Mouse (Mus musculus) cerebellum, adult 2 months (tissue): ENCODE measurements around the gene Ucp2. TPM values are rescaled to one million over a fixed set of nuclear protein-coding genes. Genes with fewer than 3 reads are reported as not detected.
A peak's percentile ranks its signal among the peaks of the same experiment; 100 is the strongest.

Experiments
- DNase-seq, 2 experiments: peaks; one replicate each; pipeline ENCODE4 v3.0.0; 2021
- H3K27ac ChIP-seq: fragments of 200-500 bp; 2 replicates; pipeline ENCODE4 v1.5.1; 2012; ENCODE audit warnings: low read length, control low read depth, inconsistent platforms; ENCODE audit not compliant: insufficient read depth
- H3K27me3 ChIP-seq: fragments of 200-500 bp; 2 replicates; pipeline ENCODE4 v1.6.1; 2012; ENCODE audit warnings: inconsistent platforms, mild to moderate bottlenecking, low read length, moderate library complexity; ENCODE audit not compliant: control insufficient read depth, insufficient read depth
- H3K4me1 ChIP-seq: fragments of 200-500 bp; 2 replicates; pipeline ENCODE4 v1.6.1; 2011; ENCODE audit warnings: low read length; ENCODE audit not compliant: control insufficient read depth, insufficient read depth
- H3K4me3 ChIP-seq: fragments of 200-500 bp; replicated peaks from 2 replicates; pipeline ENCODE3; 2011; ENCODE audit warnings: mild to moderate bottlenecking, low read depth, low read length, control low read depth; ENCODE audit not compliant: insufficient read depth
- CTCF ChIP-seq: fragments of 200-500 bp; IDR thresholded peaks from 2 replicates; pipeline ENCODE4 v1.5.1; 2011; ENCODE audit warnings: low read depth, mild to moderate bottlenecking, control low read depth, low read length, moderate library complexity, borderline replicate concordance; ENCODE audit not compliant: insufficient read depth
- POLR2A ChIP-seq: fragments of 200-500 bp; IDR thresholded peaks from 2 replicates; pipeline ENCODE4 v1.6.1; 2011; ENCODE audit warnings: low read length, control low read depth, borderline replicate concordance; ENCODE audit not compliant: insufficient read depth
- WGBS: fragments of 180-500 bp; shearing (Covaris S2); methylation state at CpG from one replicate; pipeline ENCODE4 v1.1.7; 2018; 5-methylcytosine and 5-hydroxymethylcytosine counted together
- polyA plus RNA-seq: library from polyadenylated mRNA; depleted of rRNA; stranded (reverse); fragments of >200 nt; gene quantifications from 2 replicates; pipeline ENCODE4 v1.2.3, GENCODE M21; 2012

Gene Ucp2
- polyA plus RNA-seq, 1 experiment = 55.1 TPM

DNA sequence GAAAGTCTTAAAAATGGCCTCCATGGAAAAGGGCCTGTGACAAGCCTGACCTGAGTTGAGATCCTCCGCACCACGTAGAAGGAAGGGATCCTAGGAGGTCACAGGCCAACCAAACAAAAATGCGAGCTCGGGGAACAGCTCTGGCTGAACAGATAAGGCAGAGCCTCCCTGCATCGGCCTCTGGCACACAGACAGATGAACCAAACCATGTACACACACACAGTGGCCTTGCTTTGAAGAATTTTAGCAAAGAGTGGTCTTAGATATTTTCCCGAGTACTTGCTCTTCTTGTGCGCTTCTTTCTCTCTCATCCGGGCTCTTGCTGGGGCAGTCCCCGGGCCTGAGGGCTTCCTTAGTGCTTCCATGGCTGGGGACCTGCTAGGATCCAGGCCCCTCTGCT is 29.9 kb upstream of the Ucp2 start:
- TF ChIP-seq POLR2A (no peak), CTCF (no peak)
- no peak overlapping the region for H3K4me3 ChIP-seq
- no peak for DNase-seq
- no peak overlapping the region for H3K27ac ChIP-seq
- H3K4me1 ChIP-seq = peaks cover 7% of the 10 kb centered on the region
- no peaks in the 10 kb centered on the region for H3K27me3 ChIP-seq
- 90% methylated on average over 9 of the region's 9 CpGs for WGBS

DNA sequence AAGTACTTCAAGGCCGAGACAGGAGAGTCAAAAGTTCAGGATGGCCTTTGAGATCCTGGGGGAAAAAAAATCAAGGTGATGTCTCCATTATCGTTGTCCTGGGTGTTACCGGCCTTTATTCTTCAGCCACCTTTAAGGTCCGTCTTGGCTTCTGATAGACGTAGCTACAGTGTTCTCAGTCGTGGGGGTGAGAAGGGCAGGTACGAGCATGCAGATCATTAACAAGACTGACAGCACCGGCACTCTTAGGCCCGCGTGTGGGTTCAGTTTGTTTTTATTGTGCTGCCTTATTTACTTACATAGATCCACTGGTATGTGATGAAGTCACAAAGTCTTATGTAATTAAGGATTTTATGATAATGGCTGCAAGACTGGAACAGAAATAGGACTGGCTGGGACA is 29.4 kb upstream of the Ucp2 start:
- no peak for TF ChIP-seq POLR2A
- no peak overlapping the region for H3K4me3 ChIP-seq
- DNase-seq = no peak
- WGBS = 94% methylated on average over 10 of the region's 10 CpGs
- H3K27me3 ChIP-seq = no peaks in the 10 kb centered on the region
- no peak overlapping the region for H3K27ac ChIP-seq
- H3K4me1 ChIP-seq = peaks cover 7% of the 10 kb centered on the region

DNA sequence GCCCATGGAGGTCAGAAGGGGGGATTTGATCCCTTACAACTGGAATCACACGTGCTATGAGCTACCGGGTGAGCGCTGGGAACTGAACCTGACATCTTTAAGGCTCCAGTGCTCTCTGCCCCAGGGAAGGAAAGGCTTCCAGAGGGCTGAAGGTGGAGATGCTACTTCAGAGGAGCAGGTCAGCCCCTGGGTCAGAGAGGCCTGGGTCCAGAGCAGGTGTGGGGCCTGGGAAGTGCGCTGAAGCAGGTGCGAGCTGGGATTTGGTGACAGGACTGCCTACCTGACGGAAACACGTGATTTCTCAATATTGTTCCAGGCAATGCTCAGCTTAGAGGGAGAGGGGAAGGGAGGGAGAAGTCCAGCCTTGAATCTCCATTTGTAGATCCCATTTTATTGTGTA is 28.9 kb upstream of the Ucp2 start:
- Histone ChIP-seq H3K27ac (no peak overlapping the region), H3K27me3 (no peaks in the 10 kb centered on the region), H3K4me3 (no peak overlapping the region), H3K4me1 (peaks cover 7% of the 10 kb centered on the region)
- WGBS = 94% methylated on average over 7 of the region's 7 CpGs
- no peak for DNase-seq
- TF ChIP-seq POLR2A (no peak), CTCF (no peak)

DNA sequence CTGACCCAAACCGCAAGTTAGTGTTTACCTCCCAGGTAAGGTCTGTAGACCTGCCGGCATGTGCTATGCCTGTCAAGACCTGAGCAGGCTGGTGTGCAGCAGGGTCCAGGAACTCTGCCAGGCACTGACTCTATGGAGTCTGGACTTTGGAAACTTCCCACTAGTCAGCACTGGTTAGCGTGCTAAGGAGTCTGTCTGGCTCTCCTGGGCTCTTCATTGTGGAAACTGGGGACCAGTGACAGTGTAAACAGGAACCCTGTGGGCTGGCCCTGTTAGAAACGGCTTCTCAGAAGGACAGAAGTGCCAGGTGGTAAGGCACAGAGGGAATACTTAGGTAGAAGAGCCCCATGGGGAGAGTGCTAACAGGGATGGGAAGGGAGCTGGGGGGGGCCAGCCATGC is 27.9 kb upstream of the Ucp2 start:
- H3K4me1 ChIP-seq = peaks cover 7% of the 10 kb centered on the region
- WGBS = 17% methylated on average over 4 of the region's 4 CpGs
- TF ChIP-seq POLR2A (no peak), CTCF (no peak)
- H3K27me3 ChIP-seq = no peaks in the 10 kb centered on the region
- 0 out of 2 replicates have a peak overlapping the region, but pooled peaks have one; percentile 13 for H3K27ac ChIP-seq
- peak in 1 of 2 experiments; percentile 28 for DNase-seq
- H3K4me3 ChIP-seq = no peak overlapping the region

DNA sequence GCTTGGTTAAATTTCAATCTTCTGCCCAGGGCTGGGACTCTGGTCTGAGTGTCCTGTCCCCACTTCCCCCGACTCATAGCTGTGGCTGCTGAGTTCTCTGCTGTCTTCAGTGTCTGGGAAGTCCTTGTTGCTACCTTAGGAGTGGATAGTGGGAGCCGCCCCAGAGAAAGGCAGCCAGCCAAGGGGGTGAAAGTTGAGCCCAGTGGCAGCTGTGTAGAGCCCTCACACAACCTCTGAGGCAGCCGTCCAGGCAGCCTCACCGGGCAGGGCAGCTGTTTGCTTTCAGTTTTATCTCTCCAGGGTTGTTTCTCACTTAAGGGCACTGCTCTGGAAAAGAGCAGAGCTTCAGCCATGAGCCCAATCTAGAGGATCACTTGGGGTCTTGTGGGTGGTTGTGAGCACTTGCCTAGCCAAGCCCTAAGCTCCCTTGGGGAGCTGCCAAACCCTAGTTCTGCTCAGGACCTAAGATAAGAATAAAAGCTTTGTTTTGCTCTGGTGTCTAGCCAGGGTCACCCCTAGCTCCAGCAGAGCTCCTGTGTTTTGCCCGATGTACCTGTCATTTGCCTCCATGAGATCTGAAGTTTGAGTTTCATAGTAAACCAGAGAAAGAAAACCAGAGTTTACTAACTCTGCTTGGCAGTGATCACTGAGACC is 27.4 kb upstream of the Ucp2 start:
- 34% methylated on average over 5 of the region's 5 CpGs for WGBS
- Histone ChIP-seq H3K4me3 (no peak overlapping the region), H3K27me3 (no peaks in the 10 kb centered on the region), H3K4me1 (peaks cover 7% of the 10 kb centered on the region), H3K27ac (no peak overlapping the region)
- DNase-seq = no peak
- no peak for TF ChIP-seq POLR2A
- no peak for TF ChIP-seq CTCF

DNA sequence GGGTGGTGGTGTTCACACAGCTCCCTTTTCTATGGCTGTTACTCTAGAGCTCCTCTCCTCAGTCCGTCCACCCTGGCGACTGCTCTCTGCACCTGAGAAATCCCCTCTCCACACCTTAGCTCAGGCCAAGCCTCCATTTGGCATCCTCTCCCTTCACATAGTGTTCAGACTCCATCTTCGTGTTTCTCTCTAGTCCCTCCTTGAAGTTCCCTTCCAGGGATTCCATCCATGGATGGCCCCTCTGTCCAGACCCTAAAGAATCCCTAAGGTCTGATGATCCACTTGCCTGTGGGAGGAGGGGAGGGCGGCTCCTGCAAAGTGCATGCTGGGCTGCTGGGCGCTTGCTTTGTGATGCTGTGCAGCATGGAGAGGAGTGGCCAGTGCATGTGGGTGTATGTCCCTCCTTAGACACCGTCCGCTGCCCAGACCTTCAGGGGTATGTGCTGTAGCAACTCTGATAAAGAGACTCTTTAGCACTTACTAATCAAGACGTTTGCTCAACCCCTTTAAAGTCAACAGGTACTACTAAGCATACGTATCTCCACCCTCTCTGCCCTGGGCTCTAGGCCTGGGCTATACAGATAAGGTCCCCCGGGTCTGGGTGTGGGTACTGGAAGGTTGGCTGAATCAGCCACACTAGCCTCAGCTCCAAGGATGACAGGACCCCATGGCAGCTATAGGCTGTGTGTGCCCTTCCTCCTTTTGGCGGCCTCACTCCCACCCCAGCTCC is 26.2 kb upstream of the Ucp2 start:
- WGBS = 95% methylated on average over 11 of the region's 11 CpGs

DNA sequence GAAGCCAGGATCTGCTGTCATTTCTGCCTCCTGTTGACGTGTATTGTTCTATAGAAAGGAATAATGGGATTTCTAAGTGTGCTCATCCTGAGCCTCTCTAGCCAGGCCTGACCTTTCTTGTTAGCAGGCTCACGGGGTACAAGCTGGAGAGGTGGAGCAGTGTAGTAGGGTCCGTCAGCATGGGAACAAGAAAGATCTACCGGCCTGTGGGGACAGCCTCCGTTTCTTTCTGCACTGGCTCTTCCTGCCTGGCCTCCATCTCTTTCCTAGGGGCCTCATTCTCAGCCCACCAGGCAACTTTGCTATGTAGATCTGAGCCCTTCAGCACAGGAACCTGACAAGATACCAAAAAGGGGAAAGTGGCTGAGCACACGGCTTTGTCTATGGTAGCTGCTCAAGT is 24.4 kb upstream of the Ucp2 start:
- no peak for DNase-seq
- Histone ChIP-seq H3K27me3 (no peaks in the 10 kb centered on the region), H3K4me3 (no peak overlapping the region), H3K4me1 (peaks cover 3% of the 10 kb centered on the region), H3K27ac (no peak overlapping the region)
- WGBS = 90% methylated on average over 6 of the region's 6 CpGs
- TF ChIP-seq CTCF = no peak
- TF ChIP-seq POLR2A = no peak

More for the DNA sequence above, 26.2 kb upstream of the Ucp2 start:
- H3K27me3 ChIP-seq = no peaks in the 10 kb centered on the region
- no peak overlapping the region for H3K27ac ChIP-seq
- H3K4me1 ChIP-seq = peaks cover 3% of the 10 kb centered on the region
- DNase-seq = no peak
- TF ChIP-seq CTCF = no peak
- no peak for TF ChIP-seq POLR2A
- no peak overlapping the region for H3K4me3 ChIP-seq

DNA sequence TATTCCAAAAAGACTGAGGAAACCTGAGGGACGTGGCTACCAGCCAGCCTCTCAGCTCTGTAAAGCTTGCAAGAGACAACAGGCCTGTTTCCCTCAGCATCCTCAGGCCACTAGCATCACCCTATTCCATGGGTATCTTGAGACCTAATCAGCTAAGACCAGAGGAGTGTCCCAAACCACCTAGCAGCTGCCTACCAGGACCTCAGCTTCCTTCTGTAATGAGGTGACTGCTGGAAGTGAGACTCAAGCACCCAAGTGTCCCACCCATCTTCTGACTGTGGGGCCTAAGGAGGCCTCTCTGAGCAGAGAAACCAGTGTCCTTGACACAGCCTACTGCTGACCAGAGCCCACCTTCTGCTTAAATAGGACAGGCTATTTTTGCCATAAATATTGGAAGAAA is 23.6 kb upstream of the Ucp2 start:
- Histone ChIP-seq H3K4me3 (no peak overlapping the region), H3K27me3 (no peaks in the 10 kb centered on the region), H3K27ac (no peak overlapping the region), H3K4me1 (peaks cover 3% of the 10 kb centered on the region)
- no peak for TF ChIP-seq CTCF
- TF ChIP-seq POLR2A = no peak
- WGBS = 100% methylated on average over 1 of the region's 1 CpGs
- DNase-seq = no peak
